Mouse (Mus musculus) limb, embryonic 15.5 days (tissue): ENCODE data around the gene Mdm2. TPM values are rescaled to one million over a fixed set of nuclear protein-coding genes. Genes with fewer than 3 reads are reported as not detected.
A peak's percentile ranks its signal among the peaks of the same experiment; 100 is the strongest.
"Not testable (repeated sequence)": the region's sequence is repeated elsewhere in the genome, so short reads cannot be mapped to it uniquely, and the experiment has no call there.

Source experiments
- ATAC-seq: fragments of 200-750 bp; cut with Nextera tagmentation; 2 replicates; pipeline ENCODE4 v1.8.0; 2017; ENCODE audit warnings: low read depth, moderate TSS enrichment; ENCODE audit not compliant: insufficient number of reproducible peaks, low FRiP score, low TSS enrichment
- H3K27ac ChIP-seq: fragments of 300-500 bp; sonication (generic); 2 replicates; pipeline ENCODE4 v1.5.1; 2015; ENCODE audit warnings: moderate library complexity, mild to moderate bottlenecking, inconsistent platforms
- H3K27me3 ChIP-seq: fragments of 300-500 bp; sonication (generic); 2 replicates; pipeline ENCODE4 v1.6.1; 2015; ENCODE audit warnings: inconsistent platforms
- H3K36me3 ChIP-seq: fragments of 300-500 bp; sonication (generic); 2 replicates; pipeline ENCODE4 v1.6.1; 2015; ENCODE audit warnings: inconsistent platforms
- H3K4me1 ChIP-seq: fragments of 300-500 bp; sonication (generic); 2 replicates; pipeline ENCODE4 v1.6.1; 2015; ENCODE audit warnings: inconsistent platforms
- H3K4me2 ChIP-seq: fragments of 300-500 bp; sonication (generic); 2 replicates; pipeline ENCODE4 v1.6.1; 2015; ENCODE audit warnings: mild to moderate bottlenecking, inconsistent platforms
- H3K4me3 ChIP-seq: fragments of 300-500 bp; sonication (generic); 2 replicates; pipeline ENCODE4 v1.5.1; 2015; ENCODE audit warnings: mild to moderate bottlenecking, inconsistent platforms
- H3K9ac ChIP-seq: fragments of 300-500 bp; sonication (generic); 2 replicates; pipeline ENCODE4 v1.6.1; 2015; ENCODE audit warnings: inconsistent platforms
- H3K9me3 ChIP-seq: fragments of 300-500 bp; sonication (generic); 2 replicates; pipeline ENCODE4 v1.6.1; 2016; ENCODE audit warnings: inconsistent platforms
- WGBS: fragments of 180-500 bp; shearing (Covaris S2); methylation state at CpG from one replicate; pipeline ENCODE4 v1.1.7; 2015; 5-methylcytosine and 5-hydroxymethylcytosine counted together
- polyA plus RNA-seq: library from polyadenylated mRNA; unstranded; fragments of >200 nt; fragmentation: Nextera tagmentation; extraction: Ambion mirVana; gene quantifications from 2 replicates; pipeline ENCODE4 v1.2.1, GENCODE M21; 2015

Mdm2 gene
- polyA plus RNA-seq, 1 experiment from 2014 or later: 40.2 TPM

- 14% methylated on average over 46 of the region's 46 CpGs for WGBS
- peaks cover 32% of the 10 kb centered on the region for H3K36me3 ChIP-seq
Measured at GRCm38 (mm10) chr10:117746297-117746883, 35.8 kb upstream of the Mdm2 start, which contains the start of gene Slc35e3. Slc35e3 (minus strand) TSS chr10:117746365.

DNA sequence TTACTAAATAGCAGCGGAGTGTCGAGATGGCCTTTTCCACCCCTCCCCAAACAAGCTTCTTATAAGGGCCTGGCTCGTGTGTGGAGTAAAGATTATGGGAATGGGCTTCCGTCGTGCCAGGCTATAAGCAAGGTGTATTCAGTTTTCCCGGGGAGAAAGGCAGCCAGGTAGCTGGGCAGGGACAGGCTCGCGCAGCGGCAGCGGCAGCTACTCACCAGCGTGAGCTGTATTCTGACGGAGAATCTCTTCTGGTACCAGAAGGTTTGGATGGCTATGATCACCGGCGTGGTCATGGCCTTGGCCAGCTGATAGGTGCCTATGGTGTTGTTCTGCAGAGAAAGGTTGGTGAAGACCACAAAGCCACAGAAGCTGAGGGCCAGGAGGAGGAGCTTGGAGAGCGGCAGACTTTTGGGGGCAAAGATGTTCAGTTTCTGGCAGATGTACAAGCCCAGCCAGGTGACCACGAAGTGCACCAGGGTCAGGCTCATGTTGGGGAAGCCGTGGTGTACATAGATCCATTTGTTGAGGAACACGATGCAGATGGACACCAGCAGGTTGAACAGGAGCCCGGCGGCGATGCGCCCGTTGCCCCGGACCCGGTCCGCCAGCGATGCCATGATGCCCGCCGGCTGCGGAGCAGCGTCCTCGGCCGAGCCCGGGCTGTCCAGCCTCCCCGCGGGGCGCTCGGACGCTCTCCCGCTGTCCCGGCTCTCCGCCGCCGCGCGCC is 35.2 kb upstream of the Mdm2 start:
- H3K36me3 ChIP-seq: peaks cover 26% of the 10 kb centered on the region
- not testable (repeated sequence) for H3K9me3 ChIP-seq, H3K27me3 ChIP-seq
- WGBS: under 1% methylated on average over 21 of the region's 46 CpGs
- H3K9ac ChIP-seq: peak overlapping the region; percentile 42; the same call in 1 of the 2 replicates
- H3K4me3 ChIP-seq: peak overlapping the region; percentile 52
- peak overlapping the region; percentile 71 for H3K4me2 ChIP-seq
- ATAC-seq: peak; percentile 5; the same call in 1 of the 2 replicates
- H3K4me1 ChIP-seq: peaks cover 32% of the 10 kb centered on the region
- peak overlapping the region; percentile 81 for H3K27ac ChIP-seq

More at GRCm38 (mm10) chr10:117746297-117746883, 35.8 kb upstream of the Mdm2 start, which contains the start of gene Slc35e3:
- H3K4me3 ChIP-seq: peak within 1 kb of the TSS; percentile 52
- H3K4me1 ChIP-seq: peaks cover 30% of the 10 kb centered on the region
- peak within 1 kb of the TSS; percentile 81 for H3K27ac ChIP-seq
- H3K9ac ChIP-seq: peak within 1 kb of the TSS; percentile 42; the same call in 1 of the 2 replicates
- ATAC-seq: peak; percentile 92
- H3K4me2 ChIP-seq: peak within 1 kb of the TSS; percentile 71
- H3K27me3 ChIP-seq: no peaks in the 10 kb centered on the region
- no peaks in the 10 kb centered on the region for H3K9me3 ChIP-seq

DNA sequence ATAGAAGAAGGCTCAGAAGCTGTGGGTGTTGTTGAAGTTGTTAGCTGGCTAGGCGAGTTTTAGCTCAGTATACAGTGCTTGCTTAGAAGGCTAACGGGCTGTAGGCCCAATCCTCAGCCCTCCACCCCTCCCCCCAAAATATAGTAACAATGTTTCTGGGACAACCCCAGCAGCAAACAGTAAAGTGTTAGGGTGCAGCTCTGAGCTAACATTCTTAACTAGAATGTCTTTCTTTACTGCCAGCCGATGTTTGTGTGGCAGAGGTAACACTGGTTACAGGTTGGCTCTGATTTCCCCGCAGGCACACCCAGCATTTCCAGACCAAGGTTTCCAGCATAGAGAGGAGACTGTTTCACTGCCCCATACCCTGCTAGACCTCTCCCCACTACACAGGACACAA is 33.4 kb upstream of the Mdm2 start:
- H3K36me3 ChIP-seq: peaks cover 26% of the 10 kb centered on the region
- 48% methylated on average over 4 of the region's 4 CpGs for WGBS
- no peaks in the 10 kb centered on the region for H3K9me3 ChIP-seq
- H3K4me2 ChIP-seq: peak overlapping the region; percentile 71
- H3K9ac ChIP-seq: no peak overlapping the region
- no peaks in the 10 kb centered on the region for H3K27me3 ChIP-seq
- peak overlapping the region; percentile 52 for H3K4me3 ChIP-seq
- ATAC-seq: 0 out of 2 replicates have a peak, but pooled peaks have one; percentile 20
- H3K4me1 ChIP-seq: peaks cover 32% of the 10 kb centered on the region
- H3K27ac ChIP-seq: peak overlapping the region; percentile 79

GRCm38 (mm10) chr10:117743182-117743581 is 32.6 kb upstream of the Mdm2 start:
- H3K36me3 ChIP-seq: peaks cover 28% of the 10 kb centered on the region
- H3K9me3 ChIP-seq: no peaks in the 10 kb centered on the region
- H3K4me3 ChIP-seq: 0 out of 2 replicates have a peak overlapping the region, but pooled peaks have one; percentile 52
- peaks cover 32% of the 10 kb centered on the region for H3K4me1 ChIP-seq
- 87% methylated on average over 2 of the region's 2 CpGs for WGBS
- no peak overlapping the region for H3K9ac ChIP-seq
- peak overlapping the region; percentile 79 for H3K27ac ChIP-seq
- H3K4me2 ChIP-seq: no peak overlapping the region; the same call in 1 of the 2 replicates
- no peaks in the 10 kb centered on the region for H3K27me3 ChIP-seq
- ATAC-seq: no peak

DNA sequence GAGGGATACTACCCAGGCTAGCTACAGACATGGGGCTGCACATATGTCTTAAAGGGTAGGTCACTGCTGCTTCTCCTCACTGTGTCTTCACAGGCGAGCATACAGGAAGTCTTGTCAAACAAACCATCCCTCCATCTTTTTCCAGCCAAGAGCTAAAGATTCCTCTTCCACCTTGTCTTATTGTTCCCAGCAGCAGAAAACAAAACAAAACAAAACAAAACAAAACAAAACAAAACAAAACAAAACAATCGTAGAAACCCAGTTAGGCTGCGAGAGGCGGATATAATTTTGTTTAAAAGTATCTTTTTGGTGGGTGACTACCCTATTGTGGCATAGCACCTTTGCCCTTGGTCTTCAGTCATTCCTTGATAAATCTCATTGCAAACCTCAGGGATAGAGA is 32.1 kb upstream of the Mdm2 start:
- ATAC-seq: no peak
- no peak overlapping the region for H3K9ac ChIP-seq
- no peak overlapping the region for H3K4me2 ChIP-seq
- H3K4me3 ChIP-seq: no peak overlapping the region
- no peaks in the 10 kb centered on the region for H3K9me3 ChIP-seq
- H3K27me3 ChIP-seq: no peaks in the 10 kb centered on the region
- WGBS: 89% methylated on average over 4 of the region's 4 CpGs
- H3K36me3 ChIP-seq: peaks cover 32% of the 10 kb centered on the region
- 0 out of 2 replicates have a peak overlapping the region, but pooled peaks have one; percentile 85 for H3K27ac ChIP-seq
- H3K4me1 ChIP-seq: peaks cover 30% of the 10 kb centered on the region

DNA sequence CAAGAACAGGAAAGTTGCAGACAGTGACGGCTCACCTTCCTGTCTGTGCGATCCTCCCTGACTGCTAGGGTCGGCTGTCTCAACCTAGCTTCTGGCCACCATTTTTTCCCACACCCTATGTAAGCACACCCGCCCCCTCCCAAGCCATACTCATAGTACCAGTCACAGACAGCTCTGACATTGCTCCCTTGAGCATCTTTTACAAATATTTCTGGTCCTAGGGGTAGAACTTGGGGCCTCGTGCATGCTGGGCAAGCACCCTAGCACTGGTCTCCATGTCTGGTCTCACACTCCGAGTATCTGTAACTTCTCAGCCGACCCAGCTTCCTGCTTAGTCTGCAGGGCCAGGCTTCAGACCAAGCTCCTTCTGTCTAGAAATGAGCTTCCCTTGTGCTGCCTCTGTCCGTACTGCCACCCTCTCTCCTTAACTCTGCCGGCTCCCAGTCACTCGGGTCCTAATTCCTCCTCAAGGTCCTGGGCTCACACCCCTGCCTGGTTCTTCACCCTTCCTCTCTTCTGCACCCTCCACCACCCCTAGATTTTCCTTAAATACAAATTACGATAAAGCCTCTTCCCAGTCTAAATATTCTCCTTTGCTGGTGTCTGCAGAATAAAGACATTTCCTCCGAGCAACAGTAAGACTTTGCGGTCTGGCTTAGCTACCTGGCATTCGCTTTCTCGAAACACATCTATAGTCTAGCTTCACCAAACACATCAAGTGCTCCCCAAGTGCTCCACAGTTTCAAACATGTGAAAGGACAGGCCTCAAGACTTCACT is 31.3 kb upstream of the Mdm2 start:
- Histone ChIP-seq H3K36me3 (peaks cover 39% of the 10 kb centered on the region), H3K4me3 (peak overlapping the region; percentile 4; the same call in 1 of the 2 replicates), H3K9ac (no peak overlapping the region), H3K27me3 (no peaks in the 10 kb centered on the region), H3K4me2 (no peak overlapping the region), H3K4me1 (peaks cover 28% of the 10 kb centered on the region), H3K9me3 (no peaks in the 10 kb centered on the region), H3K27ac (peak overlapping the region; percentile 85)
- no peak for ATAC-seq
- 78% methylated on average over 15 of the region's 15 CpGs for WGBS

- WGBS: 77% methylated on average over 9 of the region's 9 CpGs
- peaks cover 47% of the 10 kb centered on the region for H3K36me3 ChIP-seq
- H3K27me3 ChIP-seq: no peaks in the 10 kb centered on the region
- no peak for ATAC-seq
- H3K27ac ChIP-seq: peak overlapping the region; percentile 85
- no peak overlapping the region for H3K4me2 ChIP-seq
- H3K9ac ChIP-seq: no peak overlapping the region
- H3K9me3 ChIP-seq: no peaks in the 10 kb centered on the region
- no peak overlapping the region for H3K4me3 ChIP-seq
- H3K4me1 ChIP-seq: peaks cover 27% of the 10 kb centered on the region
Measured at GRCm38 (mm10) chr10:117740921-117741320, 30.4 kb upstream of the Mdm2 start.

DNA sequence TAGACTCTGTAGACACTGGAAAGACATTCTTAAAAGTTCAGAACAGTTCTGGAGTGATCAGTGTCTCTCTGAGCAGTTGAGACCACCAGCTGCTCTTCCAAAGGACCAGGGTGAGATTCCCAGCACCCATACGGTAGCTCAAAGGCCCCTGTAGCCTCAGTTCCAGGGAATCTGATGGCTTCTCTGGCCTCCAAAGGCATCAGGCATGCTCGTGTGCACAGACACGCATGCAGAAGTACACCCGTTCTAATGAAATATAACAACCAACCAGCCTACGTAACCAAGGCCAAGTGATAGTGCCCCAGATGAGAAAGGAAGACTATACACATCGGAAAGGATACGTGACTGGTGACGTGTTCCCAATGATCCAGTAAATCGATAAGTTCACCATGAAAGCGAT is 29.6 kb upstream of the Mdm2 start:
- Histone ChIP-seq H3K27me3 (no peaks in the 10 kb centered on the region), H3K36me3 (peaks cover 47% of the 10 kb centered on the region), H3K9me3 (no peaks in the 10 kb centered on the region), H3K4me3 (no peak overlapping the region), H3K27ac (no peak overlapping the region), H3K4me1 (peaks cover 24% of the 10 kb centered on the region), H3K4me2 (no peak overlapping the region), H3K9ac (no peak overlapping the region)
- ATAC-seq: no peak
- WGBS: 96% methylated on average over 10 of the region's 10 CpGs

- ATAC-seq: no peak
- no peak overlapping the region for H3K9ac ChIP-seq
- 90% methylated on average over 6 of the region's 6 CpGs for WGBS
- H3K4me1 ChIP-seq: peaks cover 20% of the 10 kb centered on the region
- no peak overlapping the region for H3K4me2 ChIP-seq
- peaks cover 47% of the 10 kb centered on the region for H3K36me3 ChIP-seq
- H3K27me3 ChIP-seq: no peaks in the 10 kb centered on the region
- no peak overlapping the region for H3K4me3 ChIP-seq
- no peak overlapping the region for H3K27ac ChIP-seq
- no peaks in the 10 kb centered on the region for H3K9me3 ChIP-seq
Measured at GRCm38 (mm10) chr10:117739648-117739948, 29.0 kb upstream of the Mdm2 start.

DNA sequence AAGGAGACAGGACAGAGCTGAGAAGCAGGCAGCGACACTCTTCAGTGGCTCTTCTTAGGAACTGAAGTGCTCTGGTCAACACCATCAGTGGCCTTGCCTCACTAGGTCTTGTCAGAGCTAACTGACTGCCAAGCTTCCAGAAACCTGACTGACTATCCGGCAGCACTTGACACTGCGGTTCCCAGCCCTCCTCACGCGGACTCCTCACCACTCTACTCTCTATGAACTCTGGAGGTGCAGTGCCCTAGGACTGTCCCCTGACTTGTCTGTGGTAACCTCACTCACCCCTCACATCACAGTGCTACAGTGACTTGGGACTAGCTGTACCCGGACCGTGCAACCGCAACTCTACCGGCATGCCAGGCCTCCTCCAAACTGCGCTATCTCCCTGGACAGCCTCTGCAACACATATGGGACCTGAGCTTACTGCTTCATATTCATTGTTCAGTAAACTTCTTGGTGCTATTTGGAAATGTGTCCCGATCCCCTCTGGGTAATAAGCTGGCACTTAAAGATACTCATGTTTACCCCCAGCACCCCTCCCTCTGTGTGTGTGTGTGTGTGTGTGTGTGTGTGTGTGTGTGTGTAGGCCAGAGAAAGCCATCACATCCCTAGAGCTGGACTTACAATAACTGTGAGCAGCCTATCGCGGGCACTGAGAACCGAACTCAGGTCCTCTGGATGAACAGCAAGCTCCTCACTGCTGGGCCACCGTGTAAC is 28.5 kb upstream of the Mdm2 start:
- Histone ChIP-seq H3K4me1 (peaks cover 16% of the 10 kb centered on the region), H3K27me3 (no peaks in the 10 kb centered on the region), H3K27ac (no peak overlapping the region), H3K36me3 (peaks cover 47% of the 10 kb centered on the region), H3K9ac (no peak overlapping the region), H3K4me2 (no peak overlapping the region), H3K4me3 (no peak overlapping the region), H3K9me3 (no peaks in the 10 kb centered on the region)
- 92% methylated on average over 15 of the region's 15 CpGs for WGBS
- ATAC-seq: no peak

DNA sequence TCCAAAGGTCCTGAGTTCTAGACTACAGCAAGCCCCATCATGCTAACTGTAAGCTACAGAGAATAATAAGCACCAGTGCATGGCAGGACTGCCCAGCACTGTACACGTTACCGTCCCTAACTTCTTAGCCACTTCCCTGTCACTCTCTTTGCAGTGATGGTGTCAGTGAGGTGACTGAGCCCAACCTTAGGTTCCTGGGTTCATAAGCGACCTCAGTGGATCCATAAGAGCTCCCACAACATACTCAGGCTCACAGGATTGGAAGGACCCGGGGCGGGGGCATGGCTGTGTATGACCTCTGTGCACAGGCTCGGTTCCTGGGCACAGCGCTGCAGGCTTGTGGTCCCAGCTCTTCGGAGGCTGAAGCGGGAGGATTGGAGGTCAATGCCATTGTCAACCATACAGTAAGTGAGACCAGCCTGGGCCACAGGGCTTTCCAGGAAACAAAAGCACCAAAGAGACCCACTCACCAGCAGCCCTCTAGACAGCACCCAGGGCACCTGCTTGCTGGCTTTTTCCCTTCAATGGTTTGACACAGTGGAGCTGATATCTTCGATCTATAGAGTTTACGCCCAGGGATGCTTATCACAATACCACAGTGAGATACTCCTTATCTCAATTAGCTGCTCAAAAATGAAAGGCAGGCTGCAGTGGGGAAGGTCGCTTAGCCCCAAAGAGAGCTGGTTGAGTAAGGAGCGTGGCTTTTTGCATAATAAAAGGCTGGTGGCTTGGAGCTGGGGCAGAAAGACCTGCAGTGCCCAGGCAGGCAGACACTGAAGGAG is 27.8 kb upstream of the Mdm2 start:
- peaks cover 9% of the 10 kb centered on the region for H3K4me1 ChIP-seq
- peaks cover 44% of the 10 kb centered on the region for H3K36me3 ChIP-seq
- H3K4me2 ChIP-seq: no peak overlapping the region
- no peak overlapping the region for H3K4me3 ChIP-seq
- H3K27me3 ChIP-seq: no peaks in the 10 kb centered on the region
- H3K9ac ChIP-seq: no peak overlapping the region
- 89% methylated on average over 13 of the region's 13 CpGs for WGBS
- ATAC-seq: no peak
- H3K27ac ChIP-seq: no peak overlapping the region
- H3K9me3 ChIP-seq: no peaks in the 10 kb centered on the region
